Mouse (Mus musculus) neural tube, embryonic 11.5 days (tissue): ENCODE measurements around the gene Cog3. TPM values are rescaled to one million over a fixed set of nuclear protein-coding genes. Genes with fewer than 3 reads are reported as not detected.
A peak's percentile ranks its signal among the peaks of the same experiment; 100 is the strongest.

ENCODE experiments used
- ATAC-seq: fragments of 200-750 bp; cut with Nextera tagmentation; 2 replicates; pipeline ENCODE4 v1.8.0; 2017; ENCODE audit warnings: moderate number of reproducible peaks, mild to moderate bottlenecking, moderate TSS enrichment, moderate library complexity; ENCODE audit not compliant: insufficient read depth, low FRiP score, low TSS enrichment
- DNase-seq: peaks from one replicate; pipeline ENCODE4 v3.0.0-alpha.2; 2015; ENCODE audit warnings: low spot score
- H3K27ac ChIP-seq: fragments of 300-500 bp; sonication (generic); 2 replicates; pipeline ENCODE4 v1.5.1; 2014; ENCODE audit warnings: low read depth, mild to moderate bottlenecking, low read length
- H3K27me3 ChIP-seq: fragments of 300-500 bp; sonication (generic); 2 replicates; pipeline ENCODE4 v1.6.1; 2014; ENCODE audit warnings: mild to moderate bottlenecking, low read length, mixed read lengths; ENCODE audit not compliant: control insufficient read depth, insufficient read depth
- H3K36me3 ChIP-seq: fragments of 300-500 bp; sonication (generic); 2 replicates; pipeline ENCODE4 v1.6.1; 2014; ENCODE audit warnings: mild to moderate bottlenecking, low read length, moderate library complexity, mixed read lengths; ENCODE audit not compliant: control insufficient read depth, insufficient read depth
- H3K4me1 ChIP-seq: fragments of 300-500 bp; sonication (generic); 2 replicates; pipeline ENCODE4 v1.6.1; 2014; ENCODE audit warnings: low read length, mixed read lengths; ENCODE audit not compliant: control insufficient read depth, insufficient read depth
- H3K4me2 ChIP-seq: fragments of 300-500 bp; sonication (generic); 2 replicates; pipeline ENCODE4 v1.6.1; 2014; ENCODE audit warnings: low read depth, mild to moderate bottlenecking, moderate library complexity
- H3K4me3 ChIP-seq: fragments of 300-500 bp; sonication (generic); 2 replicates; pipeline ENCODE4 v1.5.1; 2014; ENCODE audit warnings: low read depth, low read length
- H3K9ac ChIP-seq: fragments of 300-500 bp; sonication (generic); 2 replicates; pipeline ENCODE4 v1.6.1; 2014; ENCODE audit warnings: mild to moderate bottlenecking, low read length
- H3K9me3 ChIP-seq: fragments of 300-500 bp; sonication (generic); 2 replicates; pipeline ENCODE4 v1.6.1; 2016; ENCODE audit warnings: low read length; ENCODE audit not compliant: control insufficient read depth
- WGBS: fragments of 180-500 bp; shearing (Covaris S2); extraction: QIAGEN DNeasy Blood & Tissue Kit; methylation state at CpG from one replicate; pipeline ENCODE4 v1.1.7; 2014; 5-methylcytosine and 5-hydroxymethylcytosine counted together
- polyA plus RNA-seq: library from polyadenylated mRNA; unstranded; fragments of >200 nt; fragmentation: Nextera tagmentation; extraction: Ambion mirVana; gene quantifications from 2 replicates; pipeline ENCODE4 v1.2.1, GENCODE M21; 2014

Cog3 gene
- 26.4 and 30.0 TPM in 2 replicates for polyA plus RNA-seq

- Histone ChIP-seq H3K9me3 (no peaks in the 10 kb centered on the region), H3K27me3 (no peaks in the 10 kb centered on the region), H3K9ac (peak within 1 kb of the TSS; percentile 86), H3K36me3 (no peaks in the 10 kb centered on the region), H3K4me1 (peaks cover 13% of the 10 kb centered on the region), H3K27ac (peak within 1 kb of the TSS; percentile 79), H3K4me3 (peak within 1 kb of the TSS; percentile 96), H3K4me2 (peak within 1 kb of the TSS; percentile 84)
- DNase-seq = peak; percentile 94
- WGBS = under 1% methylated on average over 78 of the region's 78 CpGs
- peak; percentile 97 for ATAC-seq
These were observed at the start of gene Cog3 for GRCm38 (mm10) chr14:75753991-75754817. Cog3 (minus strand) TSS chr14:75754517.

- no peak for ATAC-seq
- no peak overlapping the region for H3K4me3 ChIP-seq
- H3K9me3 ChIP-seq = no peaks in the 10 kb centered on the region
- WGBS = 36% methylated on average over 5 of the region's 5 CpGs
- H3K9ac ChIP-seq = no peak overlapping the region
- H3K4me1 ChIP-seq = no peaks in the 10 kb centered on the region
- H3K27me3 ChIP-seq = no peaks in the 10 kb centered on the region
- H3K27ac ChIP-seq = no peak overlapping the region
- DNase-seq = no peak
- no peaks in the 10 kb centered on the region for H3K36me3 ChIP-seq
- no peak overlapping the region for H3K4me2 ChIP-seq
These were observed 43.6 kb upstream of the Cog3 start for GRCm38 (mm10) chr14:75797769-75798386.

DNA sequence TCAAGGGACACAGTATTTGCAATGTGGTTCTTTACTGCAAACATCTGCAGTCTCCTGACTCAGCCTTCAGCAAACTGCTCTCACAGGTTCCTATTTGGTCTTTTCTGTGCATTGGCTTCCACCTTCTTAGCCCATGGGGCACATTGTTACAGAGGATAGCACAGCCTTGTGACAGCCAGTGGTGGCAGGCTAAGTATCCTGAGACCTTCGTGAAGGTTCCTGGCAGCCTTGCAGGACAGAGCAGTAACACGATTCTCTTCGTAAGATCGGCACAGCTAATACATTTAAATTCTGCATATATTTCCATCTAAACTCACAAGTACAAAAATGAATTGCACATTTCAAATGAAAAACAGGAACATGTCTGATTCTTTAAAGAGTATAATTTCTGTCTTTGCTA is 41.6 kb upstream of the Cog3 start:
- Histone ChIP-seq H3K27me3 (no peaks in the 10 kb centered on the region), H3K36me3 (no peaks in the 10 kb centered on the region)
- WGBS = 85% methylated on average over 4 of the region's 4 CpGs

DNA sequence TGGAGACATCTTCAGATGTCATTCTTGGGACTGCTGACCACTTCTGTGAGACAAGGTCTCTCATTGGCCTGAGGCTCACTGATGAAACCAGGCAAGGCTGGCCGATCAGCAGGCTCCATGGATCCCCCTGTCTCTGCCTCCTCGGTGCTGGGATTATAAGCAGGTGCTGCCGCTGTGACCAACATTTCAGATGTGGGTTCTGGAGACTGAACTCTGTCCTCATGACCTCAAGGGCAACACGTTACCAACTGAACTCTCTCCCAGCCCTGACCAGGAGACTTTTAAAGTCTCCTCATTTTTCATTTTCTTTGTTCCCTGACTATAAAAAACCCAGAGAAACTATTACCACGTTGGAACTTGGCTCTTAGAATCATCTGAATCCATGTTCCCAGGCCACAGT is 40.4 kb upstream of the Cog3 start:
- DNase-seq (no peak), ATAC-seq (no peak)
- H3K27me3 ChIP-seq = no peaks in the 10 kb centered on the region
- no peaks in the 10 kb centered on the region for H3K4me1 ChIP-seq
- H3K4me2 ChIP-seq = no peak overlapping the region
- no peak overlapping the region for H3K4me3 ChIP-seq
- no peaks in the 10 kb centered on the region for H3K36me3 ChIP-seq
- no peak overlapping the region for H3K27ac ChIP-seq
- H3K9me3 ChIP-seq = no peaks in the 10 kb centered on the region
- 78% methylated on average over 5 of the region's 5 CpGs for WGBS
- no peak overlapping the region for H3K9ac ChIP-seq

More for the DNA sequence above, 41.6 kb upstream of the Cog3 start:
- H3K4me2 ChIP-seq = no peak overlapping the region
- no peak for ATAC-seq
- DNase-seq = no peak
- H3K4me1 ChIP-seq = no peaks in the 10 kb centered on the region
- no peak overlapping the region for H3K9ac ChIP-seq
- no peak overlapping the region for H3K27ac ChIP-seq
- no peak overlapping the region for H3K4me3 ChIP-seq
- H3K9me3 ChIP-seq = no peaks in the 10 kb centered on the region

DNA sequence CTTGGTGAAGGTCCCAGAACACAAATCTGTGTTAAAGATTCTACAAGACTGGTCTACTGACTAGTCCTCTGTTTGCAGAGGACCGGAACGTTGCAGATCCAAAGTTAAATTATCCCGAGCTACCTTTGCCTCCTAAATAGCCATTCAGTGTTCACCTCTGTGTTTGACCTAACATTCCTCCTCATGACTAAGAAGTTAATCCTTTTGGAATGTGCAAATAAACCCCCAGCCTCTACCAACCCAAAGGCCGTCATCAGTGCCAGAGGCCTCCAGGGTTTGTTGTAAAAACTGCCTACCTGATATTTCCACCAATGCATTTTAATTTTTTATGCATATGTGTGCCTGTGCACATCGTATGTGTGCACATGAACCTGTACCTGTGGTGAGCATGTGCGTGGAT is 40.0 kb upstream of the Cog3 start:
- no peaks in the 10 kb centered on the region for H3K4me1 ChIP-seq
- WGBS = 89% methylated on average over 6 of the region's 6 CpGs
- H3K27ac ChIP-seq = no peak overlapping the region
- no peak overlapping the region for H3K9ac ChIP-seq
- ATAC-seq (no peak), DNase-seq (no peak)
- H3K9me3 ChIP-seq = no peaks in the 10 kb centered on the region
- no peak overlapping the region for H3K4me3 ChIP-seq
- H3K4me2 ChIP-seq = no peak overlapping the region
- H3K27me3 ChIP-seq = no peaks in the 10 kb centered on the region
- H3K36me3 ChIP-seq = no peaks in the 10 kb centered on the region

- no peak overlapping the region for H3K4me2 ChIP-seq
- H3K27ac ChIP-seq = no peak overlapping the region
- H3K36me3 ChIP-seq = no peaks in the 10 kb centered on the region
- ATAC-seq (no peak), DNase-seq (no peak)
- no peaks in the 10 kb centered on the region for H3K4me1 ChIP-seq
- H3K27me3 ChIP-seq = no peaks in the 10 kb centered on the region
- H3K4me3 ChIP-seq = no peak overlapping the region
- H3K9ac ChIP-seq = no peak overlapping the region
- WGBS = 94% methylated on average over 4 of the region's 4 CpGs
- H3K9me3 ChIP-seq = no peaks in the 10 kb centered on the region
These were observed 38.8 kb upstream of the Cog3 start for GRCm38 (mm10) chr14:75793110-75793509.

DNA sequence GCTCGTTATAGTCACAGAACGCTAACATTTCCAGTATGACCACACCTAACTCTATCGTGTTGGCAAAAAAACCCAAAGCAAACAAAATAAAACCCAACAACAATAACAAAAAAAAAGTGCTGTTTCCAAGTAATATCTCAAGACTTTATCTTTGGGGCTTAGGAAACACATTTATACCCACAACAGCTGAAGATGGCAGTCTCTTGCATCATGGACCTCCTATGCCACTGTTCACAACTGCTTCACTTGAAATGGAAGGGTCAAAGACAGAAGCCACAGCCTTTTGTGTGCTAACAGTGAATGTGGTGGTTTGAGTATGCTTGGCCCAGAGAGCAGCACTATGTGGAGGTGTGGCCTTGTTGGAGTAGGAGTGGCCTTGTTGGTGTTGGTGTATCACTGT is 37.1 kb upstream of the Cog3 start:
- H3K4me3 ChIP-seq = no peak overlapping the region
- DNase-seq (no peak), ATAC-seq (no peak)

DNA sequence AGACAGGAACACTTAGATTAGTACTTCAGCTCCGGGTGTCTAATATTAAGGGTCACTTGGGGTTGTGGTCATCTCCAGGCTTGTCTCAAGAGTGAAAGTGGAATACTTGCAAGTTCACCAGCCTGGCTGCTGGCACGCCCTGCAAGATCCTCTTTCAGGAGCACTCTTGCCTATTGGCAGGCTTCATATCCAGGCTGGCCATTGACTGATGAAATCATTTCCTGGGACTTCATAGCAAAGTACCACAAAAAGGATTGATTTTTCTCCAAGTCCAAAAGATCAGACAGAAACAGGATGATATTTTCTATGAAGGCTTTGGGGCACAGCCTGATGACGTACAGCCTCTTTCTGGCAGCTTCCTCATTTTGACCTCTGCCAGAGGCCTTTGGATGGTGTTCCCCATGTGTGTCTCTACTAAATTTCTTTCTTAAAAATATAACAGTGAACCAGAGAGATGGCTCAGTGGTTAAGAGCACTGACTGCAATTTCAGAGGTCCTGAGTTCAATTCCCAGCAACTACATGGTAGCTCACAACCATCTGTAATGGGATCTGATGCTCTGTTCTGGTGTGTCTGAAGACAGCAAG is 36.2 kb upstream of the Cog3 start:
- H3K4me2 ChIP-seq = no peak overlapping the region
- H3K9ac ChIP-seq = no peak overlapping the region
- no peaks in the 10 kb centered on the region for H3K27me3 ChIP-seq
- no peak overlapping the region for H3K4me3 ChIP-seq
- ATAC-seq (no peak), DNase-seq (no peak)
- no peak overlapping the region for H3K27ac ChIP-seq
- no peaks in the 10 kb centered on the region for H3K9me3 ChIP-seq
- WGBS = 88% methylated on average over 3 of the region's 3 CpGs
- H3K4me1 ChIP-seq = no peaks in the 10 kb centered on the region
- H3K36me3 ChIP-seq = no peaks in the 10 kb centered on the region

More for the DNA sequence above, 37.1 kb upstream of the Cog3 start:
- WGBS = 84% methylated on average over 3 of the region's 3 CpGs
- Histone ChIP-seq H3K9ac (no peak overlapping the region), H3K9me3 (no peaks in the 10 kb centered on the region), H3K4me1 (no peaks in the 10 kb centered on the region), H3K27ac (no peak overlapping the region), H3K4me2 (no peak overlapping the region), H3K27me3 (no peaks in the 10 kb centered on the region), H3K36me3 (no peaks in the 10 kb centered on the region)
